Mouse (Mus musculus) cerebellum, adult 11 months (tissue): Measurements from ENCODE around the gene Oip5.

Source experiments
- DNase-seq: peaks from one replicate; pipeline ENCODE4 v3.0.0; 2022

Oip5 gene

GRCm38 (mm10) chr2:119584282-119584681 lies 34.0 kb downstream of the Oip5 start:
- DNase-seq: no peak

- DNase-seq: no peak
Observed at GRCm38 (mm10) chr2:119583439-119583838, 34.8 kb downstream of the Oip5 start.

GRCm38 (mm10) chr2:119581571-119581970 lies 36.7 kb downstream of the Oip5 start:
- no peak for DNase-seq

- DNase-seq: no peak
Observed at GRCm38 (mm10) chr2:119572471-119572870, 45.8 kb downstream of the Oip5 start.

- DNase-seq: no peak
Observed at GRCm38 (mm10) chr2:119566182-119566855, 52.0 kb downstream of the Oip5 start.

GRCm38 (mm10) chr2:119565284-119565683 lies 53.0 kb downstream of the Oip5 start:
- no peak for DNase-seq

GRCm38 (mm10) chr2:119561794-119562193 lies 56.5 kb downstream of the Oip5 start:
- DNase-seq: no peak
